Mouse (Mus musculus) cerebellum, adult 11 months (tissue): Measurements from ENCODE around the gene Pcgf2.

Source experiments
- DNase-seq: peaks from one replicate; pipeline ENCODE4 v3.0.0; 2022

The Pcgf2 gene

DNA sequence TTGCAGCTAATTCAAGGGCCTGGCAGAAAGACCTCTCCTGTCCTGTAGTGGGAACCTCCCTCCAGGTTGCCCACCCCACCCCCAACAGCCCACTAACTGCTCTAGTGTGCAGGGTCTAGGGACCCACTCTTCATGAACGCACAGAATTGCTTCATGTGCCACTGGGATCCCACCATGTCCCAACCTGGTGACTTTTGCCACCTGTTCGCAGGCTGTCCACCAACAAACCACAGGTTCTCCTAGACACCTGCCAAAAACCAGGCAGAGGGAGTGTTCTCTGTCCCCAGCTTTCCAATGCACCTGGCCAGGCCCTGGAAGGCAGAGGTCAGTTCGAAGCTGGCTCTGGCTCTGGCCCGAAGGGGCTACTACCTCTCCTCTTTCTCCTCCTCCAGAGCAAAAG lies 5.9 kb downstream of the Pcgf2 start:
- DNase-seq = no peak

DNA sequence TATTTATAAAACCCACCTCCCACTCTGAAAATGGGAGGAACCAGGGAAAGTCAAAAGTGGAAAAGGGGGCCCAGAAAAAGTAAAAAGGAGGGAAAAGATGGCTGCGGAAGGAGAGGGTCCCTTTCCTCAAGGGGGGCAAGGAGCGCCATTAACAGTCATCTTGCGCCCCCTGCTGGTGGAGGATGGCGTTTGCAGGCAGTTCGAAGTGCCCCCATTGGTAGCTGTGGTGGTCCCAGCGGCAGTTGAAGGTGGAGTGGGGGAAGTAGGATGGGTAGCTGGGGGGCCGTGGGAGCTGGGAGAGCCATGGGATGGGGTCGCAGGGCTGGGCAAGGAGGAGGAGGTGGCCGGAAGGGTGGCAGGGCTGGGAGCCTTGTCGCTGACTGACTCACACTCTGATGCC lies 10.4 kb downstream of the Pcgf2 start:
- DNase-seq = no peak

DNA sequence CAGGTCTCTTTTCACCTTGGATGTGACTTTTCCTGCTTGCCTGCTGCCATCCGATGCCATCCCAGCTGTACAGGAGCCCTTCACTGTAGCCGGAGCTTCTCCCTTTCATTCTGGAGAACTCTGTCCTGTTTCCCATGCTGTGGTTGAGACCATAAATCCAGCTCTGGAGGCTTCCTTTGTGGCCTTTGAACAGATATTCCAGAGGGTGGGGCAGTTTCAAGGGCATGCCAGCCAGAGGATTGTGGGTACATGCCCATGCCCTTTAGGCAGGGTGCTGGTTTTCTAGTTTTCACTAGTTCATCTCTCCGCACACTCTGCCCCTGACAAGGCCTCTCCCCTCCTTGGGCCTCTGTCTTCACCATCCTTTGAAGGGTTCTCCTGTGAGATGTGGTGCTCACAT lies 13.2 kb downstream of the Pcgf2 start:
- DNase-seq = no peak

DNA sequence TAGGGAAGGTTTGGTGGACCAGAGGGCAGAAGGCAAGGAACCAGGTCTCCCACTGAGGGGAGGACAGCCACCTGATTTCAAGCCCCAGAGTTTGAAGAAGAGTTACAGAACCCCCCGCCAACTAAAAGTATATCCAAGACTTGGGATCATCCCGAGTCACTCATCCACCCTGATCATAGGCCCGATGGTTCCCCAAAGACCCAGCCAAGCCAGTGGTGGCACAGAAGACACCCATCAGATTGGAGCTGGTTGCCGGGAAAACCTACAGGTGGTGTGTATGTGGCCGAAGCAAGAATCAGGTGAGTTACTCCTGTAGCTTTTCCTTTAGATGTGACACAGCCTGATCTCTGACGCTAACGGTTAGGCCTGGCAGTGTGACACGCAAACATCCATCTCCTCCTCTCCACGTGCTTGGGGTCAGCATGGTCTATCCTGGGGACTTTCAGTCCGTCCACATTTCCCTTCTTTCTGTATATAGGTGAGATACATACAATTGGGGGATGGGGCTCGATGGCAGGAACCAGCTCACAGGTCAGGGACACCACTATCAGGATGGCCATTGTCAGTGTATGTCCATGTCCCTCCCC lies 13.9 kb downstream of the Pcgf2 start:
- DNase-seq = no peak

DNA sequence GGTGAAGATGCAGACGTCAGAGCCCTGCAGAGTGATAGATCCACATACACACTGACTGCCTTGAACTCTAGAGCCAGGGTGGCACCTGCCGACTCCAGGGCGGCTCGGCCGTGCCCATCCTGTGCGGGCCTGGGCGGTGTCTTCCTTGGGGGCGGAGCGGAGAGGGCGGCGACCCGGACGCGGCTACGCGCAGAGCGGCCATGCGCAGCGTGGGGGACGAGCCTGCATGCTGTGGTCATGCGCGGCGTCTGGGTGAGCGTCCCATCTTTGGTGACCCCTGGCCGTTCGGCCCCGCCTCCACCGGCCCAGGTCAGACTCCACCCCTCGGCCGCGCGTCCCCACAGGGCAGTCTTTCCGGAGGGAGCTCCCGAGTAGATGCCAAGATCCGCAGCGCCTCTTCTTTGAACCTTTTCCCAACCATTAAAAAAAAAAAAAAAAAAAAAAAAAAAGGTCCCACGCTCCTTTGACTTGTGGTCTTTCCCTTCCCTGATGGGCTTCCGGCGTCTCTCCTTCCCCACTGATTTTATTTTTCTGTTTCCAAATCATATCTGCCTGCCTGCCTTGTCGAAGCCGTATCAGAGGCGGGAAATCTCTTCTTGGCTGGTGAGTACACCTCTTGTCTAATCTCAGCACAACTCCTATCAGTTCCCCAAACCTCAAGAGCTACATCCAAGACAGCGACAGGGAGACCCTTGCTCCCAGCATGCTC lies 14.5 kb downstream of the Pcgf2 start, which contains the start of gene Cisd3:
Gene Cisd3 (plus strand): TSS at position 214 of the 709 bp plus-strand sequence.
- DNase-seq = peak; percentile 92

DNA sequence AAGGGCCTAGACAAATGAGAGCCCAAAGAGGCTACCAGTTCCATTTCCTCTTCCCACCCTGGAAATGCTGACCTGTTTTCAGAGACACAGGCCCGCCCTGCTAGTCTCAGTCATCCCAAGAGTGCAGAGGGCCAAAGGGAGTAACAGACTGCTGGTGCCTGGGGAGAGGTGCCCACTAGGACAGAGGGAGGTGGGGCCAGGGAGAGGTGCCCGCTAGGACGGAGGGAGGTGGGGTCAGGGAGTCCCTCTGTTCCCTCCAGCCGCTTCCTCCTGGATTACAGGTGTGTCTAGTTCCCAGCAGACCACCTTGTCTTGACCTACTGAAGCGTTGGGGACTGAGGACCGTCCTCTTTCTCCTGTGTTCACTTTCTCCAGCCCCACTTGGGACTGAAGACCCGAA lies 15.5 kb downstream of the Pcgf2 start:
- no peak for DNase-seq

DNA sequence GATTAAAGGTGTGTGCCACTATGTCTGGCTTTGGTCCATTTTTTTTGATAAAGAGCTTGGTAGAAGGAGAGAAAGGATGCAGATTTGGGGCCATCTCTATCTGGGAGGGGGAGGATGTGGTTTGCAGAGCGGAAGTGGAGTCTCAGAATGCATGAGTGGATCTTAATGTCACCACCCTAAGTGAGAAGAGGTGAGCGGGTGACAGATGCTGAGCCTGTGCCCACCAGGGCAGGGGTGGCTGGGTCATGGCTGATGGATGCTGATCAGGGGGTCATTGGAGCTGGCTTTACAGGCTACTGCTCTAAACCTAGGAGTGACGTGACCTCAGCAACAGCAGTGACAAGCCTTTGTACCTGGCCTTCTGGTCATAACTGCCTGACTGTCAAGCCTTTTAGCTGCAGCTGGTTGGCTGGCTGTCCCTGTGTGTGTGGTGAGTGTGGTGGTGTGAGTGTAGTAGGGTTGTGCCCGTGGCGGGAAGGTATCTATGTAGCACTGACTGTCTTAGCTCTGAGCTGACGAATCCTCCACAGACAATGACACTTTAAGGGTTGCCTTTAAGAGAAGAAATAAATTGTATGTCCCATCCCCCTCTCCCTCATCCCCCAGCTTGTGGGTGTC lies 16.1 kb downstream of the Pcgf2 start:
- no peak for DNase-seq

DNA sequence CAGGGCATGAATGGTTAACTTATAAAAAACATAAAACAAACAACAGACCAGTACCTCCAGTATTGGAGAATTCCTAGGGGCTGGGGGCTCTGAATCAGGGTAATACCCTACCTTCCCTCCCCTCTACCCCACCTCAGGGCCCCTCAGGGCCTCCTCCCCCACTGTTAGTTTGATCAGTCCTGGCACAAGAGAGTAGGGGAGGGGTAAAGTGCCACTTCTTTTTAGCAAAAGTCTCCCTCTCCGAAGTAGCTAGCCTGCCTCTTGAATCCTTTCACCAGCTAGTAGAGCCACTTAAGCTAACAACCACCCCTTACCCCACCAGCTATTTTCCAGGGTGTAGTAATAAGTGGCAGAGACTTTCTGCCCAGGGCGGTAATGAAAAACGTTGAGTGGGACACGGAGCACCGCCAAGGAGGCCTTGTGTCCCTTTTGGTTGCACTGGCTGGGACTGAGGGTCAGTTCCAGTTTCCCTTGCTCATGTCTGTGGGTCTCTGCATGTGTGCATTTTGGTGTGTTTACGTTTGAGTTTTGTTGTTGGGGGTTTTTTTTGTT lies 17.7 kb downstream of the Pcgf2 start:
- DNase-seq = no peak

DNA sequence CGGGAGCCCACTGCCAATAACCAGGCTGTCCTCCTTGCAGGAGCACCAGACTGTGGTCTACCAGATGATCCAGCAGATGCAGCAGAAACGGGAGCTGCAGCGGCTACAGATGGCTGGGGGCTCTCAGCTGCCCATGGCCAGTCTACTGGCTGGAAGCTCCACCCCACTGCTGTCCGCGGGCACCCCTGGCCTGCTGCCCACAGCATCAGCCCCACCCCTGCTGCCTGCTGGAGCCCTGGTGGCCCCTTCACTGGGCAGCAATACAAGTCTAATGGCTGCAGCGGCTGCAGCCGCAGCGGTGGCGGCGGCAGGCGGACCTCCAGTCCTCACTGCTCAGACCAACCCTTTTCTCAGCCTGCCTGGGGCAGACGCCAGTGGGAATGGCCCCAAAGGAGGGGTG lies 19.9 kb downstream of the Pcgf2 start:
- no peak for DNase-seq

DNA sequence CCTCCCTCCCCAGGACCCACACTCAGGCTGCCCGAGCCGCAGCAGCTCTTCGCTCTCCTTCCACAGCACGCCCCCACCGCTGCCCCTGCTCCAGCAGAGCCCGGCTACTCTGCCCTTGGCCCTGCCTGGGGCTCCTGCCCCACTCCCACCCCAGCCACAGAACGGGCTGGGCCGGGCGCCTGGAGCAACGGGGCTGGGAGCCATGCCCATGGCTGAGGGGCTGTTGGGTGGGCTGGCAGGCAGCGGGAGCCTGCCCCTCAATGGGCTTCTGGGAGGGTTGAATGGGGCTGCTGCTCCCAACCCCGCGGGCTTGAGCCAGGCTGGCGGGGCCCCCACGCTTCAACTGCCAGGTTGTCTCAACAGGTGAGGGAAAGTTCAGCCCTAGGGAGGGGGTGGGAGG lies 22.0 kb downstream of the Pcgf2 start:
- no peak for DNase-seq

DNA sequence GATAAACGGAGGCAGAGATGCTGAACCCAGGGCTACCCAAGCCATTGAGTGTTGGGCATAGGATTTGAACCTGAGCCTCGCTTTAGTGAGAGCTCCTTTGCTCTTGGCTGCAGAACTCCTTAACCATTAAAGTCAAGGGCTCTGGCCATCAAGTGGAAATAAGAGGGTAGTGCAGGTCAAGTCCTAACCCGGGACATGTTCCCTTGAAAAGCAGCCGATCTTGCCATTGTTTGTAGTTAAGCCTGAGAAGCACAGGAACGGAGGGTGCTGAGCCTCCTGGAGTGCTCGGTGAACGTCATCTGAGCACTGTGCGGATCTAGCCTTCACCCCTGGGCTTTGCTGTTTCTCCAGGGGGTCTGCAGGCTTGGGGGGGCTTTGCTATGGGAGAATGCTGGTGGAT lies 22.5 kb downstream of the Pcgf2 start:
- DNase-seq = no peak

DNA sequence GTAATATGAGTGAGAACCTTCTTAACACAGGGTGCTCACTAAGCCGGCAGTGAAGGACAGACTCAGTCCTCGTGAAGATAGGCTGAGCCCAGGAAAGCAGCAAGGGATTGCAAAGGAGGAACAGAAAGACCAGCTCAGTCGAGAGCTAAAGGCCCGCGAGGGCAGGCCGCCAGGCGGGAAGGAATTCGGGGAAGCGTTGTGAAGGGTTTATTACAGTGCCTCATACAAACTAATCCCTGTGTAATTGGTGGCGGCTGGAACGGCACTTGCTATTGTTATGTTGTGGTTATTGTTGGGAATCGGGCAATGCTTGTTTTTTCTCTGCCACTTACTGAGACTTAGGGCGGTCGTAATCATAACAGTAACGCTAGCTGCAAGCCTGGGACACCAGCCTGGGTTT lies 22.9 kb downstream of the Pcgf2 start:
- no peak for DNase-seq

DNA sequence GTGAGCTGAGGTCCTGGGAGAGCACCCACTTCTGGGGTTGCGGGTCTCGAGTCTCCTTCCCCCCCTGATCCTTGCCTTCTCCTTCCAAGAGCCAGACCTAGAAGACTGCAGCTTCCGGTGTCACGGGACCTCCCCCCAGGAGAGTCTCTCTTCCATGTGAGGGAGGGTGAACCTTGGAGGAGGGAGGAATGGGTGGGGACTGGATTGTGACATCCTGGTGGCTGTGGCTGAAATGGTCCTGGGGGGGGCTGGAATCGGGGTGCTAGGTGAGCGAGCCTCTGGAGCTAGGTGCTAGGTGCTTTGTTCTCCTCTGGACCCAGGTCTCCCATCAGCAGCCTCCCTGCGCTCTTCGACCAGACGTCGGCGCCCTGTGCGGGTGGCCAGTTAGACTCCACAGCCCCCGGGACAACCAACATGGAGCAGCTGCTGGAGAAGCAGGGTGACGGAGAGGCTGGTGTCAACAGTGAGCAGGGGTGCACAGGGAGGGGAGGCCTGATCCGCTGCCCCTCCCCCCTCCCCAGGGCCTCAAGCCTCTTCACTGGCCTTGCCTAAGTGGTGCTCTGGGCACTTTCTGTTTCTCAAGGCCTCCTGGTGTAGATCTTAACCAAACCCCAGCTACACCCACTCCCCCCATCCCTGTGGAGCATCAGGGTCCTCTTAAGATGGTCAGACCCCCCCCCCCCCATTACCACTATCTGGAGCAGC lies 24.1 kb downstream of the Pcgf2 start:
- DNase-seq = no peak

DNA sequence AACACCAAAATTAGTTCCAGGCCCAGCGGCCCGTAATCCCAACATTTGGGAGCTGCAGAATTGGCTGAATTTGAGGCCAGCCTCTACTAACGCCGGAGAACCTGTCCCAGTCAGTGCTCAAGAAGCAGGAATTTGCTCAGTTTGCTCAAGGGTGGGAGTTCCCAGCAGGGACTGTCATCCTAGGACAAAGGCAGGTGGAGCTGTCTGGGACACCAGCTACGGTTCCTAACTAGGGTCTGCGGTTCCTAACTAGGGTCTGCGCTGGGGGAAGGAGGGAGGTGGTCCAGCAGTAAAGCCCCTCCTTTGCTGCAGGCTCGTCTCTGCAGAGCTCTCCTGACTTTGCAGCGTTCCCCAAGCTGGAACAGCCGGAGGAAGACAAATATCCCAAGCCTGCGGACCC lies 27.1 kb downstream of the Pcgf2 start:
- DNase-seq = no peak

DNA sequence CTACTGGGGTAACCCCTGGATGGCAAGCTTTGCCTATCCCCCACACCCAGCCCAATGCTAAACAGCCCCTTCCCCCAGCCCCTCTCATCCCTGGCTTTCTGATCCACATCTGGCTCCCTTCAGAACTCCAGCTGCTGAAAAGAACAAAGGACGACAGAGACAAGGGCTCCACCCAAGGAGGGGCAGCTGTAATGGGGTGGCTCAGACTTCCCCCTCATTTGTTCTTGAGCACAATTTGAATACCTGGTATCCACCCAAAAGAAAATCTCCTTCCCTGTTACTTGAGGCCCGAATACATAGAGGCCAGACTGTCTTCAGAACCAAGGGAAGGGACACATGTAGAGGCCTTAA lies 29.1 kb downstream of the Pcgf2 start:
- no peak for DNase-seq

DNA sequence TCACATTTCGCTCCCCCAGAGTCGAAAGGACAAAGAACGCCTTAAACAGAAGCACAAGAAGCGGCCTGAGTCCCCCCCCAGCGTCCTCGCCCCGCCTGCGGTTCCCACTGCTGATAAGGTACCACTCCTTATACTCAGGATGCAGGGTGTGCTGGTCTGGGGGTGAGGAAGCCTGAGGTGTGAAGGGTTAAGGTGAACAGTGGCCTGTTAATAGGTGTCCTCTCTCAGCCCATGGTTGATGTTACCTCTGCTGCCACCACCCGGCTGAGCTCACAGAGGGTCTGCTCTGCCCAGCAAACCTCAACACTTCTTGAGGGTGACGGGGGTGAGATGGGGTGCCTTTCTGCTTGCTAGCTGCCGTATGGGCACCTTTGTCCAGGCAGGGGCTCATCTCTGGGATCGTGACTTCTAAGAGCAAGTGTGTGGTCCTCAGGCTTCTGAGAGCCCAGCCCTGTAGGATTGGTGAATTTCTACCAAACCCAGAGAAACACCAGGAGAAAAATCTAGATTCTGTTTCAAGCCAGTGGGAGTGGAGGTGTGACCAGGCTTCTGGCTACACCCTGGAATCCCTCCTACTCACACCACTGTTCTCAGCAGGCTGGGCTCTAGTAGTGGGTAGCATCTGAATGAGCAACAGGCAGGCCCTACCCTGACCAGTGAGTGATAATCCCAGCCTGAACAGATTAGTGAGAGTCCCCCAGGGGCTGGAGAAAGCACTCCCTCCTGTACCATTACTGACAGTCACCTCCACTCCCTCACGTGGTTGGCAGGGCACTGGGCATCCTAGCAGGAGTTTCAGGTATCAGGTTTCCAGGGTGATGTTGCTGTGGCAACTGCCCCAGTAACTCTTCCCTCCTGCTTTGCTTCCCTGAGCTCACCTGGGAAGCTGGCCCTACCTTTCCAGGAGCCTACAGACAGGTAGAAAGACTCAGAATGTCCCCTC lies 29.8 kb downstream of the Pcgf2 start:
- no peak for DNase-seq

DNA sequence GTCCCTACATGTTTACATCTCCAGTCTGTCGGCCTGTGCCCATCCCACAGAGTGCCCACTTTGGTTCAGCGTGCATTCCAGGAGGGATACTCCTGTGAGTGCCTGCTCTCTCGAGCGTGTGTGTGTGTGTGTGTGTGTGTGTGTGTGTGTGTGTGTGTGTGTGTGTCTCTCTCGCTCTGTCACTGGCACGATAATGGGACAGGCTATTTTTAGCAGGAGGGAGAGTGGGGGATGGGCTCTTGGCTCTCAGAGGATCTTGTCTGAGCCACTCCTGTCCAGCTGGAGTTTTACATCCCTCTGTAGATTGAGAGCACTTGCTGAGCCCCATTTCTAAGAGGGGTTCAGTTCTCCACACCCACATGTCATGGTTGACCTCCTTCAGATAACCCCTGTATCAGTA lies 30.5 kb downstream of the Pcgf2 start:
- DNase-seq = no peak

DNA sequence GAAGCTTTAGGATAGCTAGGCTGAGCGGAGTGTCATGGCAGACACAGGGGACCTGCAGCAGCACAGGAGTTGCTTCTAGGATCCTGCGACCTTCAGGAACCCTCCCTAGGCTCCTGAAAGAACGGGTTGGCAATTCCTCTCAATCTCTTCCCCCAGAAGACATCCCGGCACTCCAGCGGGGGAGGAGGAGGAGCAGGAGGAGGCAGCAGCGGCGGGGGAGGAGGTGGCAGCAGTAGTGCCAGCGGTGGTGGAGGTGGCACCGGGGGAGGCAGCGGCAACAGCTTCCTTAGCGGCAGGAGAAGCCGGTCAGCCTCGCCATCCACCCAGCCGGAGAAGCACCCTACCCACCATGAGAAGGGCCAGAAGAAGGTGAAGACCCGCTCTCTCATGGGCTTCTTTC lies 31.0 kb downstream of the Pcgf2 start:
- DNase-seq = no peak

DNA sequence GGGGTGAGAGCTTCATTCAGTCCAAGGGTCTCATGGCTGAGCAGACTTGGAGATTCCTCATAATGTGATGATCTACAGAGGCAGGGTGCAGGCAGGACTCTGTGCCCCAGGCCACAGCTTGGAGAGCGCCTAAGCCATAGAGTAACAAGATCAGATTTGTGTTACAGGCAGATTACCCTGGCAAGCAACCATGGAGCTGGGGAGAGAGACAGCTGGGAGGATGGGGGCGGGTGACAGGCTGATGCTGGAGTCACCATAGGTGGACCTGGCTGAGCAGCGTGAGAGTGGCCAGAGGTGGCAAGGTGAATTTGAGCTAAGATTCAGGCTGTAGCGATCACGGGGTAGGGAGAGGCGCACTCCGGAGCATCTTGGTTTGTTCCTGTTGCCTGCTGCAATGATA lies 32.1 kb downstream of the Pcgf2 start:
- no peak for DNase-seq

DNA sequence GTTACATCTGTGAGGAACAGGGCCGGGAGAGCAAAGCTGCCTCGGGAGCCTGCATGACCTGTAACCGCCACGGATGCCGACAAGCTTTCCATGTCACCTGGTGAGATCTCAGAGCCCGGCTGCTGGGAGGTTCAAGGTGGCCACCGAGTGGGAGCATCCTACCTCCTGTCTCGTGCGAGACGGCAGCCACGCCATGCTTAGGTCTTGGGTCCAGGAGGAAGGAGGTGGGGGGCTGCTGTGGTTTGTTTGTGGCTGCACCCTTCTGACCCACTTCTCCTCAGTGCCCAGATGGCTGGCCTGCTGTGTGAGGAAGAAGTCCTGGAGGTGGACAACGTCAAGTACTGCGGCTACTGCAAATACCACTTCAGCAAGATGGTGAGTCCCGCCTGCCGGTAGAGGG lies 33.5 kb downstream of the Pcgf2 start:
- DNase-seq = no peak

DNA sequence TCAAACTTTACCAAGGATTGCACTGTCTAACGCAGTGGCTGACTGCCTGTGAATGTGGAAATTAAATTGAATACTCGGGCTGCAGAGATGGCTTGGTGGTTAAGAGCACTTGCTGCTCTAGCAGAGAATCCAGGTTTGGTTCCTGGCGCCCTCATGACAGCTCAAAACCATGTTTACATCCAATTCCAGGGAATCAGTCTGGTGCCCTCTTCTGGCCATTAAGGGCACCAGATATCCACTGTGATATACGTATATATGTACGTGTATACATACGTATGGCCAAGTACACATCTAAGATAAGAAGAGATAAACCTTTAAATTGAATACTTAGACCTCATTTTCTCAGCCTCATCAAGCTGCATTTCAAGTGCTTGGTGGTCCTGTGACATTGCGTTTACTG lies 34.1 kb downstream of the Pcgf2 start:
- no peak for DNase-seq

DNA sequence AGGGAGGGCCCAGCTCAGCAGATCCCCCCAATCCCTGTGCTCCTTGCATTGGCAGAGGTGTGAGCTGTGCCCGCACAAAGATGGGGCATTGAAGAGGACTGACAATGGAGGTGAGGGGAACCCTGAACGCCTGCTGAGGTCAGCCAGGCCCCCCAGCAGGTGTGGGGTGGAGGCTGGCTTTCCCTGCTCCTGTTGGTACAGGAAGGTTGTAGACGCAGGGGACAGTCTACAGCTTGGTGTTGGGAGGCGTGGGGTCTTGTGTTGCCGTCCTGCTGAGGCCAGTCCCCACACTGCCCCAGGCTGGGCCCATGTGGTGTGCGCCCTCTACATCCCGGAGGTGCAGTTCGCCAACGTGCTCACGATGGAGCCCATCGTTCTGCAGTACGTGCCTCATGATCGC lies 34.9 kb downstream of the Pcgf2 start:
- DNase-seq = no peak

DNA sequence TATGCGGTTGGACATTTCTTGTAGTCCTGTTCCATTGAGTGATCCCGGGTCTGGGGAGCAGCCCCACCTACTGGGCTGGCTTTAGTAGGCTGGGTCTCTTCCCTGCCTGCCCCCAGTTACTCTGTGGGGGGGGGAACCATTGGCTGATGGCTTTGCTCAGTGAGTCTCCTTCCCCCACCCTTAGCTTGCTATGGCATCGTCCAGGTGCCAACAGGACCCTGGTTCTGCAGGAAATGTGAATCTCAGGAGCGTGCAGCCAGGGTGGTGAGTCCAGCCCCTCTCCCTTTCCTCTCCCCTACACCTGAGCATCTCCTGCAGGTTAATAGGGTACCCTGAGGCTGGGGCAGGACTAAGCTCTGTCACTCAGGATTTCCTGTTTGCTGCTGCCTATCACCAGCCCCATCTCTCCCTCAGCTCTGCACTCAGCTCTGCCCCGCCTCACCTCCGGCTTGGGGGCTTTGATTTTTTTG lies 35.5 kb downstream of the Pcgf2 start:
- no peak for DNase-seq
